Mouse (Mus musculus) forebrain, embryonic 16.5 days (tissue): ENCODE measurements around the gene Wnt2b. TPM values are rescaled to one million over a fixed set of nuclear protein-coding genes. Genes with fewer than 3 reads are reported as not detected.
A peak's percentile ranks its signal among the peaks of the same experiment; 100 is the strongest.

Source experiments
- ATAC-seq: fragments of 200-750 bp; cut with Nextera tagmentation; 2 replicates; pipeline ENCODE4 v1.8.0; 2017; ENCODE audit warnings: mild to moderate bottlenecking, moderate library complexity
- H3K27ac ChIP-seq: fragments of 300-500 bp; sonication (generic); 2 replicates; pipeline ENCODE4 v1.5.1; 2014; ENCODE audit warnings: low read length, control low read depth
- H3K27me3 ChIP-seq: fragments of 300-500 bp; sonication (generic); replicated peaks from 2 replicates; pipeline ENCODE4 v1.6.1; 2014; ENCODE audit warnings: low read length; ENCODE audit not compliant: control insufficient read depth, insufficient read depth
- H3K36me3 ChIP-seq: fragments of 300-500 bp; sonication (generic); 2 replicates; pipeline ENCODE4 v1.6.1; 2014; ENCODE audit not compliant: control insufficient read depth, insufficient read depth
- H3K4me1 ChIP-seq: fragments of 300-500 bp; sonication (generic); replicated peaks from 2 replicates; pipeline ENCODE4 v1.6.1; 2014; ENCODE audit warnings: low read length; ENCODE audit not compliant: control insufficient read depth, insufficient read depth
- H3K4me2 ChIP-seq: fragments of 300-500 bp; sonication (generic); 2 replicates; pipeline ENCODE4 v1.6.1; 2014; ENCODE audit warnings: mild to moderate bottlenecking, low read length, control low read depth
- H3K4me3 ChIP-seq: fragments of 300-500 bp; sonication (generic); replicated peaks from 2 replicates; pipeline ENCODE4 v1.5.1; 2014; ENCODE audit warnings: mild to moderate bottlenecking, low read length, control low read depth
- H3K9ac ChIP-seq: fragments of 300-500 bp; sonication (generic); replicated peaks from 2 replicates; pipeline ENCODE4 v1.6.1; 2014; ENCODE audit warnings: low read depth, low read length, control low read depth
- H3K9me3 ChIP-seq: fragments of 300-500 bp; sonication (generic); 2 replicates; pipeline ENCODE4 v1.6.1; 2016; ENCODE audit warnings: low read length; ENCODE audit not compliant: control insufficient read depth
- WGBS: fragments of 180-500 bp; shearing (Covaris S2); extraction: QIAGEN DNeasy Blood & Tissue Kit; methylation state at CpG from one replicate; pipeline ENCODE4 v1.1.7; 2014; 5-methylcytosine and 5-hydroxymethylcytosine counted together
- polyA plus RNA-seq: library from polyadenylated mRNA; unstranded; fragments of >200 nt; fragmentation: Nextera tagmentation; extraction: Ambion mirVana; gene quantifications from 2 replicates; pipeline ENCODE4 v1.2.1, GENCODE M21; 2015

Wnt2b gene
- polyA plus RNA-seq: 0.46 and 0.56 TPM in 2 replicates

- Histone ChIP-seq H3K27me3 (peaks cover 52% of the 10 kb centered on the region), H3K4me3 (peak within 1 kb of the TSS; percentile 56), H3K27ac (no peak within 1 kb of the TSS), H3K4me2 (peak within 1 kb of the TSS; percentile 66), H3K4me1 (peaks cover 20% of the 10 kb centered on the region), H3K36me3 (no peaks in the 10 kb centered on the region), H3K9ac (peak within 1 kb of the TSS; percentile 55), H3K9me3 (no peaks in the 10 kb centered on the region)
- WGBS: under 1% methylated on average over 60 of the region's 87 CpGs
- peak; percentile 61 for ATAC-seq
These were observed at the start of gene Wnt2b for GRCm38 (mm10) chr3:104961066-104962059. TSS of gene Wnt2b (minus strand) at chr3:104961921.

GRCm38 (mm10) chr3:105010681-105011339 lies 49.1 kb upstream of the Wnt2b start:
- 92% methylated on average over 11 of the region's 11 CpGs for WGBS
- H3K4me3 ChIP-seq: no peak overlapping the region
- peaks cover 34% of the 10 kb centered on the region for H3K36me3 ChIP-seq

GRCm38 (mm10) chr3:105008070-105008469 lies 46.3 kb upstream of the Wnt2b start:
- Histone ChIP-seq H3K9me3 (no peaks in the 10 kb centered on the region), H3K4me3 (no peak overlapping the region), H3K4me2 (no peak overlapping the region), H3K4me1 (peaks cover 10% of the 10 kb centered on the region), H3K9ac (no peak overlapping the region), H3K36me3 (peaks cover 49% of the 10 kb centered on the region), H3K27me3 (no peaks in the 10 kb centered on the region), H3K27ac (no peak overlapping the region)
- WGBS: 89% methylated on average over 9 of the region's 9 CpGs
- no peak for ATAC-seq

More at GRCm38 (mm10) chr3:105010681-105011339, 49.1 kb upstream of the Wnt2b start:
- Histone ChIP-seq H3K27me3 (no peaks in the 10 kb centered on the region), H3K4me2 (no peak overlapping the region), H3K27ac (no peak overlapping the region), H3K9me3 (no peaks in the 10 kb centered on the region), H3K9ac (no peak overlapping the region), H3K4me1 (no peaks in the 10 kb centered on the region)
- no peak for ATAC-seq

- no peak for ATAC-seq
- 85% methylated on average over 6 of the region's 6 CpGs for WGBS
- H3K36me3 ChIP-seq: peaks cover 48% of the 10 kb centered on the region
These were observed 44.4 kb upstream of the Wnt2b start for GRCm38 (mm10) chr3:105006101-105006500.

GRCm38 (mm10) chr3:105005561-105006065 lies 43.9 kb upstream of the Wnt2b start:
- no peak overlapping the region for H3K4me3 ChIP-seq
- peaks cover 43% of the 10 kb centered on the region for H3K36me3 ChIP-seq
- WGBS: 85% methylated on average over 20 of the region's 20 CpGs

More at GRCm38 (mm10) chr3:105006101-105006500, 44.4 kb upstream of the Wnt2b start:
- no peaks in the 10 kb centered on the region for H3K9me3 ChIP-seq
- H3K27ac ChIP-seq: no peak overlapping the region
- peaks cover 10% of the 10 kb centered on the region for H3K4me1 ChIP-seq
- H3K27me3 ChIP-seq: no peaks in the 10 kb centered on the region
- no peak overlapping the region for H3K4me2 ChIP-seq
- no peak overlapping the region for H3K9ac ChIP-seq
- H3K4me3 ChIP-seq: no peak overlapping the region

GRCm38 (mm10) chr3:105005011-105005410 lies 43.3 kb upstream of the Wnt2b start:
- ATAC-seq: no peak
- WGBS: 89% methylated on average over 10 of the region's 10 CpGs
- H3K4me2 ChIP-seq: no peak overlapping the region

More at GRCm38 (mm10) chr3:105005561-105006065, 43.9 kb upstream of the Wnt2b start:
- H3K27ac ChIP-seq: no peak overlapping the region
- no peak for ATAC-seq
- no peak overlapping the region for H3K9ac ChIP-seq
- no peak overlapping the region for H3K4me2 ChIP-seq
- no peaks in the 10 kb centered on the region for H3K27me3 ChIP-seq
- H3K4me1 ChIP-seq: peaks cover 10% of the 10 kb centered on the region
- H3K9me3 ChIP-seq: no peaks in the 10 kb centered on the region

GRCm38 (mm10) chr3:105003960-105004463 lies 42.3 kb upstream of the Wnt2b start:
- H3K27me3 ChIP-seq: no peaks in the 10 kb centered on the region
- no peaks in the 10 kb centered on the region for H3K9me3 ChIP-seq
- no peak overlapping the region for H3K9ac ChIP-seq
- H3K36me3 ChIP-seq: peaks cover 35% of the 10 kb centered on the region
- H3K4me2 ChIP-seq: peak overlapping the region; percentile 10
- ATAC-seq: peak; percentile 89
- peak overlapping the region; percentile 65 for H3K27ac ChIP-seq
- H3K4me1 ChIP-seq: peaks cover 10% of the 10 kb centered on the region
- 29% methylated on average over 14 of the region's 14 CpGs for WGBS
- no peak overlapping the region for H3K4me3 ChIP-seq

More at GRCm38 (mm10) chr3:105005011-105005410, 43.3 kb upstream of the Wnt2b start:
- peaks cover 10% of the 10 kb centered on the region for H3K4me1 ChIP-seq
- H3K4me3 ChIP-seq: no peak overlapping the region
- H3K9me3 ChIP-seq: no peaks in the 10 kb centered on the region
- no peak overlapping the region for H3K9ac ChIP-seq
- H3K27ac ChIP-seq: no peak overlapping the region
- peaks cover 37% of the 10 kb centered on the region for H3K36me3 ChIP-seq
- no peaks in the 10 kb centered on the region for H3K27me3 ChIP-seq

- Histone ChIP-seq H3K27ac (no peak overlapping the region), H3K4me3 (no peak overlapping the region), H3K9me3 (no peaks in the 10 kb centered on the region), H3K4me1 (peaks cover 25% of the 10 kb centered on the region), H3K4me2 (no peak overlapping the region), H3K9ac (no peak overlapping the region), H3K27me3 (no peaks in the 10 kb centered on the region), H3K36me3 (peaks cover 18% of the 10 kb centered on the region)
- ATAC-seq: no peak
- 61% methylated on average over 6 of the region's 6 CpGs for WGBS
These were observed 39.7 kb upstream of the Wnt2b start for GRCm38 (mm10) chr3:105001374-105001773.

- 79% methylated on average over 8 of the region's 8 CpGs for WGBS
- H3K27me3 ChIP-seq: no peaks in the 10 kb centered on the region
- H3K27ac ChIP-seq: no peak overlapping the region
- no peak overlapping the region for H3K4me2 ChIP-seq
- H3K9me3 ChIP-seq: no peaks in the 10 kb centered on the region
- no peak for ATAC-seq
- peaks cover 25% of the 10 kb centered on the region for H3K4me1 ChIP-seq
- H3K9ac ChIP-seq: no peak overlapping the region
- H3K36me3 ChIP-seq: peaks cover 16% of the 10 kb centered on the region
- no peak overlapping the region for H3K4me3 ChIP-seq
These were observed 38.8 kb upstream of the Wnt2b start for GRCm38 (mm10) chr3:105000561-105000960.
